Mouse (Mus musculus): ENCODE data around the gene Gtf3c2.

GRCm38 (mm10) chr5:31126050-31126449 lies 53.9 kb downstream of the Gtf3c2 start:
- TF ChIP-seq CTCF (IDR thresholded peaks at IDR 0.05; ENCODE audit: borderline replicate concordance, insufficient read depth, low read depth, low read length) (no peak), POLR2A (IDR thresholded peaks at IDR 0.05; ENCODE audit: borderline replicate concordance, insufficient read depth, low read length) (no peak)
